Mouse (Mus musculus): Measurements from ENCODE around the gene Pla2g2c.

The Pla2g2c gene

DNA sequence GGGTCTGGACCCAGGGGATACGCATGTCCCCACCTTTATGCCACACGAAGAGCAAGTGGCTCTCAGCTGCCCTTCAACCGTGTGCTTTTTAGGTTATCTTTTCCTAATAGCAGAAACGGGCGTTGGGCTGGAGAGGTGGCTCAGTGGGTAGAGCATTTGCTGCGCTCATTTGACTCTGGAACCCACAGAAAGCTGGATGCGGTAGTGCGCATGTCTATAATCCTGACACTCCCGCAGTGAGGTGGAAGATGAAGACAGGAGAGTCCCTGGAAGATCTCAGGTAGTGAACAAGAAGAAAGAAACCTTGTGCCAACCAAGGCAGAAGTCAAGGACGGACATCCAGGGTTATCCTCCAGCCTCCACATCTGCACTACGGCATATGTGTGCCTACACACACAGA is 15.3 kb upstream of the Pla2g2c start:
- no peak for DNase-seq (ENCODE audit: low spot score in 2 of 2)

DNA sequence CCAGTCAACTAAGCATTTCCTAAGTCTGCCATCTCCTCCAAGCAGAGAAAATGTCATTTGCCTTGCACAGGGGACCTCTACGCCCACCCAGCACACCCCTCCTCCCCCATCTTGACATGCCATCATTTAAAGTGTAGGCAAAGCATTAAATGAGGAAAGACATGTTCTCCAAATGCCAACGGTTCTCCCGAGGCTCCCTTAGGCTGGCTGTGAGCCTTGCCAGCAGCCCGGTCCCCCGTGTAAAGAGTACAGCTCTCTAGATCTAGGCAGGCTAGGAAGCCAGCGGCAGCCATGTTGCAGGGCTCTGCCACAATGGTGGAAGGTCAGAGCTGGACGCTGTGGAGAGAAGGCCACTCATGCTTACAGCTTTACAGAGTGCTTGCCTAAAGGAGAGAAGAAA is 14.6 kb upstream of the Pla2g2c start:
- DNase-seq (ENCODE audit: low spot score in 2 of 2) = no peak

DNA sequence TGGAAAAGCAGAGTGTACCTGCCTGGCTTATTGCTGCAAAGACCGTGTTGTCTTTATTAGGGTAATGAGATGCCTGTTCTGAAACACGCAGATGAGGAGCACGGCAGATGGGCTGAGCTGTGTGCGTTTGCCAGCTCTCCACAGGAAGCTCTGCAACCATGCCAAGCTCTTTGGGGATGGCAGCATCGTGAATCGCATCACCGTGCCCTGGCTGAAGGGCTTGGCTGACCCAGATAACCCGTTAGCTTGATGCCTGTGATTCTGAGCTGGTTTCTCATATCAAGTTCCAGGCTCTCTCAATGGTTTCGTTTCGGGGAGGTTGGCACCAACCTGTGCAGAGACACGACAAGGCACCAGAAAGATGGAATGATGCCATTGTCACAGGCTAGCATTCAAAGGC is 14.0 kb upstream of the Pla2g2c start:
- DNase-seq (ENCODE audit: low spot score in 2 of 2) = no peak

DNA sequence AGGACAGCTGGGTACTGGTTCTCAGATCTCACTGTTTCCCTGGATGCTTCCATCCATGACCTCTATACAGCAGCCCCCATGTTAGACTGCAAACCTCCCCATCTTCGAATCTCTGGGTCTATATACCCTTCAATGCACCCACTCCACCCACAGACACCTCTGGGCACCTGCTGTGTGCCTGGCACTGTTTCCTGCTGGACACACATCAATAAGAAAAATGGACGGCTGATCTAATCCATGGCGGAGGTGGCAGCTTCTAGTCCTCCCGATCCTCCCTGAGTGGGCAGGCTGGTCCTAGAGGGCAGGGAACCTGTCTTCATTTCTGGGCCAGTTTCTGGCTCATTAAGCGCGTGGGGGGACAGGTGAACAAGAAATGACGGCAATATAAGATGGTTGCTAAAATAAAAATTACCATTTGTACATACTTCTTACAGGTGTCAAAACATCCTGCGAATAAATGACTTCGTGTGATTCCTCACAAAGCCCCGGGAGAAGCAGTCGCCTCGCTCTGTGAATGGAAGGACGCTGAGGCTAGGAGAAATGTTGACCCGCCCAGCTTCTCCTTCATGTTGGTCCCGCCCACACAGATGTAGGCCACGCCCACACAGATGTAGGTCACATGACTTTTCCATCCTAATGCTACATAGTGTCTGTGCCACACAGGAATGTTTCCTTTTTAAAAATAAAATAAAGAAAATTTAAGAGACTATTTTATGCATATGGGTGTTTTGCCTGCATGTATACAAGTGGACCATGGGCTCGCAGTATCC is 13.4 kb upstream of the Pla2g2c start:
- no peak for DNase-seq (ENCODE audit: low spot score in 2 of 2)

DNA sequence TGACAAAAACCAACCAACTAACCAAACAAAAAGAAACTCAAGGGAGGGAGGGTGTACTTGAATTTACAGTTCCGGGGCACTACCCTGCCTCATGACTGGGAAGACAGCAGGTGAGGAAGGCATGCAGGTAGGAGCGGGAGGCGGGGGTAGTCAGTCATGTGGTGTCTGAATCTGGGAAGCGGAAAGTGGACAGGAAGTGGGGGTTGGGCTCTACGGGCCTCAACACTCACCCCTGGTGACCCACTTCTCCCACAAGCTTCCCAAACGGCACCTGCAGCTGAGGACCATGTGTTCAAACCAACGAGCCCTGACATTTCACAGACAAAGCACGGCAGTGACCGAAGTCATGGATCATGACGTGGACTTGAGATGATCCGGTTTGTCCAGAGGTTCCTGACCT is 12.5 kb upstream of the Pla2g2c start:
- no peak for DNase-seq (ENCODE audit: low spot score in 2 of 2)

DNA sequence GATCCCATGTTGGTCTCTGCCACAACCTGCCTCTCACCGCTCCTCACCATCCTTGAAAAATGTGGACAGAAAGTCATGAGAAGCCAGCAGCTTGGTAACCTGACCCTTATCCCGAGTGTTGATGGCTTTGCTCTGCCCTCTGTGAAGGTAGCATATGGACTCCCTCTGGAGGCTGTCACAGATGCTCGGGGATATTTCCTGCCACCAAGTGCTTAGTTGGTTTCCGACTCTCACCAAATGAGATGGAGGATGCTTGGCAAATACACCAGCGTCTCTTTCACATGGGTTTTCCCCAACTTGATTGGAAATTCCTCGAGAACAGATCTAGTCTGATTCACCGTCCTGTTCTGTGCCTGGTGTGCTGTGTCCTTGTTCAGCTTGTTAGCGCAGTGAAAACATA is 12.0 kb upstream of the Pla2g2c start:
- DNase-seq (ENCODE audit: low spot score in 2 of 2) = no peak

DNA sequence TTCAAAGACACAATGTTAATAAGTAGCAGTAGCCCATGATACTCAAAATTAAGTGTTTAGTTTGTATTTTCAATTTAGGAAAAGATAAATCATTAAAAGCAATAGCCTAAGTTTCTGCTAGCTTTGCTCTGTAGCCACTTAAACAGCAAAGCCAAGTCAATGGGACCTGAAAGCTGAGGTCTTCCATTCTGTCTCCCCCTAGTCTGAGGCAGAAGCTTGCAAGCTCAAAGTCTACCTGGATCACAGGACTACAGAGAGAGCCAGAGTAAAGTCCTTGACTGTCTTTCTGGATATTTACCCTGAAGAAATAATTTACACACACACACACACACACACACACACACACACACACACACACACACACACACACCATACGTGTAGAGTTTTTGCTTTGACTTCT is 10.4 kb upstream of the Pla2g2c start:
- no peak for DNase-seq (ENCODE audit: low spot score in 2 of 2)

DNA sequence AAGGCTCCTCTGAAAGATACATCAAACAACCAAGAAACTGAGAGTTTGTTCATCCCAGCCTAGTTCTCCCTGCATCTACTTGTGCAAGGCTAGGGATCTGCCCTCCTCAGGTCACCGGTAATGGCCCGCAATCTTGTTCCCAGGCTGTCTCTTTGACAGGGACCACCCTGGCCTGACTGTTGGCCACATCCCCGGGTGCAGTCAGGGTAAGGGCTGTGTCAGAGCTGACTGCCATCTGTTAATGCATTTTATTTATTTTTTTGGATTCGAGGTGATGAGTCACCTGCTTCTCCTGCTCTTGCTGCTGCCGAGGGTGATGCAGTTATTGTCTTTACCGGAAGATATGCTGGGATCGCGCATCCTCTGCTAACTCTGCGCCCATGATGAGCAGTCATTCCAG is 7.9 kb upstream of the Pla2g2c start:
- no peak for DNase-seq (ENCODE audit: low spot score in 2 of 2)

DNA sequence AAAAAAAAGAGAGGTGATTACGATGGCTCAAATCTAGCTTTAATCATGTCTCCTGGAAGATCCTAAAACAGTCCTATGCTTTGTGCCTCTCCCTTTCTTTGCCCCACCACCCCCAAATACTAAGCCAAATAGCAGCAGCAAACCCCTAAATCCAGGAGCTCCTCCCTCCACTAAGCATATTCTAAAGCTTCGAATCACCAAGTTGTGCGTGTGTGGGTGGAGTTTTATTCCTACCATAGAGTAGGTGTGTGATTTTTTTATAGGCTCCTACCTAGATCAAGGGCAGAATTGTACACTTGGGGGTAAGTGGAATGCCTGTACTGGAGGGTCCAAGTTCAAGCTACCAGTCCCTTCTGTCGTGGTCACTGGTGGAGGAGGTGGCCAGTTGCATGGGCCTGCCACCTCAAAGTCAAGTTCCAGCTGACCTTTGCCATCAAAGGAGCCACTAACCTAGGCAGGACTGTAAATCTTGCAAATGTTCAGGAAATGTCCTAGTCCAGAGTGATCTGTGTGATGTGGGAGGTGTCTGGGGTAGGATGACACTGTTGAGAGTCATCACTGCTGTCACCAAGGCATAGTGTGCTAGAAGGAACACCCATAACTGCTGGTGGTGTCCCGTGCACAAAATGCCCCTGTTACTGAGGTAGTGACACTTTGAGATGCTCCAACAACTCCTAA is 5.9 kb upstream of the Pla2g2c start:
- no peak for DNase-seq (ENCODE audit: low spot score in 2 of 2)

DNA sequence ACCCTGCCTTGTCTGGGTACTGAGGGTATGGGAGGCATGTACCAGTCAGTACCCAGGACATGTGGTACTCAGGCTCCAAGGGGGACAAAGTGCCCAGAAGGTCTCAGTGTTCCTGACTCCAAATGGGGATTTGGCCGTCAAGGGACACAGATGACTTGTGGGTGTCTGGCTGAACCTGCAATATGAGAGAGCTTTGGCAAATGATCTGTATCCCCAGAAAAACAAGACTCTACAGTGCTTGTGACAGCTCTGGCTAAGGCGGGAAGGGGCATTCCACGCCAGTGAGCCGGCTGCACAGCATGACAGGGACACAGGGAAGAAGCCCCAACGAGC is 5.4 kb upstream of the Pla2g2c start:
- no peak for DNase-seq (ENCODE audit: low spot score in 2 of 2)

DNA sequence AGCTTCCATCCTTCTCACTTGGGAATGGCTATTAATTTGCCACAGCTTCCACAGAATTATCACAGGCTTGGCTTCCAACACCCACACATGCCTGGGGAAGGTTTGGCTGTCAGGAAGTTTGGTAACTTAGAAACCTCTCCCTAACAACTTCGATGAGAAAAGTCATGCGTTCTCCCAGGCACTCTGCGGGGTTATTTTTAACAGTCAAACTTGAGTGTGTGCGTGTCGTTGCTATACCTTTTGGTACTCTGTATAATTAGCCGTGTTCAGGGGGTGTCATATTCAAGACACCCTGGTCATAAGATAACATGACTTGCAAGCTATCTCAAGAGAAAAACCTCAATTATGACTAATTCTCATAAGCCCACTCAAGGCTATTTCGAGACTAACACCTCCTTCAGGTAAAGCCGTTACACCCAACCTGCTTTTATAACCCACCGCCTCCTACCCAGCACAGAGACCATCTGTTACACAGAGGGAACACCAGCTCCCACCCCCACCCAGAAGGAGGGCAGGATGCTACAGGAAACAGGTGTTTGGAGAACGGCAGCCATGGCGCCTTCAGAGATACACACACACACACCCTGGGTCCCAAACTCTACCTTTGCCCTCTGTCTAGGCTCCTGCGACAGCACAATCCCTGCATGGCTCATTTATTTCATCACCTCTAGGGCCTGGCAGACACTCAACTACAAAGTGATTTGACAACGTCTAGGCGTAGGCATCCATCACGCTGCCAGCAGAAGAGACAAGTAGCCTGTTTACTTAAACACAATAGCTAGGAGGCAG is 905 bp upstream of the Pla2g2c start:
- peak; percentile 64 to 77 for DNase-seq (ENCODE audit: low spot score in 2 of 2)

DNA sequence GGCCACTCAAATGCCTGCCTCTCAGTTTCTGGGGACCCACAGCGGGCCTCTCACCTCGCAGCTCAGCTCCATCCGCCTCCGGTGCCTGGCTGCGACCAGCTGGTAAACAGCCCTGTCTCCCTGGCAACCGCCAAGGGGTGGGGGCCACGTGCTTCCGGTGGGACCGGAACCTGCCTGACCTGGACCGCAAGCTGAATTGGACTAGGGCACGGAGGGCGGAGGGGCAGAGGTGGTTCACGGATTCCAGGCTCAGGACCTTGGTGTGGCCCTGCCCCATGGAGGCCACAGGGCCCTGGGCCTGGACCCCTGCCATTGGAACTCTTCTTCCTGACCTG is 502 bp downstream of the Pla2g2c start:
- peak in 1 of 2 experiments; percentile 62 for DNase-seq (ENCODE audit: low spot score in 2 of 2)

DNA sequence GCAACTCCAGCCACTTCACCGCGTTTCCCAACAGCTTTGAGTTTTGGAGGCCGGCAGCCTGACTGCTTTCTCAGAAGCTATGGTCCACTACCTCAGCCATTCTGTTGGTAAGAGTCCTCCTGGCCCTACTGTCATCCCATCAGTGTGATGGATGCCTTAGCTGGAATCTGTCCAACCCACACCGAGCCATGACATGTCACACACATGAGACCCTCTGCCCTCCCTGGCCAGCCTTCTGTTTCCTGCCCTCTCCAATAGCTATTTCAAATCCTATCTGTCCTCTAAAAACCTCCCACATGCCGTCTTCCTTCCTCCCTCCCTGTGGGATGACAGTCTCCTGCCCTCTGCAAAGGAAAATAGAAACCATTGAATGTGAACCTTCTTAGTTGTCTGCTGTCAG is 1.2 kb downstream of the Pla2g2c start:
- no peak for DNase-seq (ENCODE audit: low spot score in 2 of 2)

DNA sequence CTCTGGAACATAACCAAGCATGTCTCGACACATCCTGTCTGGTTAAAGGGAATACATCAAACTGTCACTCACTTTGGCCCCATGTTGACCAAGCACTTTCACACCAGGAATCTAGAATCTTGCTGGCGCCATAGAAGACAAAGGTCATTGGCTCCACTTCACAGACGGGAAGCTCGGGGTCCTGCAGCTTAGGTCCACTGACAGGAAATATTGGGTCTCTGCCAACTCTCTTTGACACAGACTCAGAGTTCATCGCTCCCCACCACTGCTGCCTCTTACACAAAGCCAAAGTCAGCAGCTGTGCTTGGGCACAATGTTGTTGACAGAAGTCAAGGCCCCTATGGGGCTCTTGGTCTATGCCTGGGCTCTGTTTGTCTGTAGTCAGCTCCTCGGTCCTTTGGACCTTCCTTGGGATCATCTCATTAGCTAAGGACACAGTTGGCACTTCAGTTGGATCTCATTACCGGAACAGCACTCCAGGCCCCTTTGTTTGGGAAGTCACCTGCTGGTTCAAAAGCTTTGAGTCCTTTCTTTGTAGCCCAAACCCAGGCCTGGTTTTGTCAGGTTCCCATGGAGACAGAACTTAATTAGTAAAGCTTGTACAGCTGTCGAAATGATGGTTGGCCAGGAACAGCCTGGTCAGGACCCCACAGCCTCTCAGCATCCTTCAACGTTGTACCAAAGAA is 4.6 kb downstream of the Pla2g2c start:
- DNase-seq (ENCODE audit: low spot score in 2 of 2) = no peak

DNA sequence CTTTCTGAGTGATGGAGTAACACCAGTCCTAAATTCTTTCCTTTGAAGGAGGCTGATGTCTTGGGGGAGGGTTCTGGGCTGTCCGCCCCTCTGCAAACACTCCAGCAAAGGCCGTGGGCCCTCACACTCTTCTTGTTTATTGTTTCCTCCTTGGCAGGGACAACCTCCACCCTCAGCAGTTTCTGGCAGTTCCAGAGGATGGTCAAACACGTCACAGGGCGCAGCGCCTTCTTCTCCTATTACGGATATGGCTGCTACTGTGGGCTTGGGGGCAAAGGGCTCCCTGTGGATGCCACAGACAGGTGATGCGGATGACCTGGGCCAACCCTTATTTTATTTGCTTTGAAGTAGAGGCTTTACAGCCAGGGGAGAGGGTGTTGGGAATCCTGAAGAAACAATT is 9.5 kb downstream of the Pla2g2c start:
- DNase-seq (ENCODE audit: low spot score in 2 of 2) = no peak

DNA sequence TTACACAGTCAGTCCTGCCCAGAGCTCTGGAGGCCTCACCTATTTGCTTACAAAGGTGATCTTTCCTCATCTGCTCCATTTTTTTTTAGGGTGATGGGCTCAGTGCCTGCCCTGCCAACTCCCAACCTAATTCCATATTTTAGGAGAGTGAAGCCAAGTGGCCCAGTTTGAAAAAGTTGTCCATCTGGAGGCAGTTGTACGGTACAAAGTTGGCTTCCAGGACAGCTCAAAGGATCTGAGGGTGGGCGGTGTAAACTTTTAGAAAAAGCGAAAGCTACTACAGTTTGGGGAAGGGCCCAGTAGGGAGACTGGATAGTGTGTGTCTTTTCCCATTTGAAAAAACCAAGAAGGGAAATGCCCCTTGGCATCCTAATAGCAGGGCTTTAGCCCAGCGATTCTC is 10.3 kb downstream of the Pla2g2c start:
- DNase-seq (ENCODE audit: low spot score in 2 of 2) = no peak

DNA sequence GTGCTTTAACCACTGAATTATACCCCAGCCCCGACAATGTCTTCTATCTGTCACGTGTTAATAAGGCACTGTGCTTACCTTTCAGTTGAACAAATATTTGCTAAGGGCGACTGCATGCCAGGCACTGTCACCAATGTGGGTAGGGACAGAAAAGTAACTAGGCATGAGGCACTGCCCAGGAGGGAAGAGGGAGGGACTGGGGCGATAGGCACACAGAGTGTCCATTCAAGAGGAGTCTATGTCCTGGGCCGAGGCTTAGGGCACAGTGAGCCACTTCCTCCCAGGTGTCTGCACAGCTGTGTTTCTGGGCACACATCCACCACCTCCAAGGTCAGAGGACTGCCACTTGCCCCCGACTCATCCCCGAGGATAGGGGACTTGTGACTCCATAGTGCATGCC is 12.4 kb downstream of the Pla2g2c start, which contains the start of gene Ubxn10:
Ubxn10 (minus strand) TSS at position 137 of the 400 bp plus-strand sequence.
- DNase-seq (ENCODE audit: low spot score in 2 of 2) = no peak

DNA sequence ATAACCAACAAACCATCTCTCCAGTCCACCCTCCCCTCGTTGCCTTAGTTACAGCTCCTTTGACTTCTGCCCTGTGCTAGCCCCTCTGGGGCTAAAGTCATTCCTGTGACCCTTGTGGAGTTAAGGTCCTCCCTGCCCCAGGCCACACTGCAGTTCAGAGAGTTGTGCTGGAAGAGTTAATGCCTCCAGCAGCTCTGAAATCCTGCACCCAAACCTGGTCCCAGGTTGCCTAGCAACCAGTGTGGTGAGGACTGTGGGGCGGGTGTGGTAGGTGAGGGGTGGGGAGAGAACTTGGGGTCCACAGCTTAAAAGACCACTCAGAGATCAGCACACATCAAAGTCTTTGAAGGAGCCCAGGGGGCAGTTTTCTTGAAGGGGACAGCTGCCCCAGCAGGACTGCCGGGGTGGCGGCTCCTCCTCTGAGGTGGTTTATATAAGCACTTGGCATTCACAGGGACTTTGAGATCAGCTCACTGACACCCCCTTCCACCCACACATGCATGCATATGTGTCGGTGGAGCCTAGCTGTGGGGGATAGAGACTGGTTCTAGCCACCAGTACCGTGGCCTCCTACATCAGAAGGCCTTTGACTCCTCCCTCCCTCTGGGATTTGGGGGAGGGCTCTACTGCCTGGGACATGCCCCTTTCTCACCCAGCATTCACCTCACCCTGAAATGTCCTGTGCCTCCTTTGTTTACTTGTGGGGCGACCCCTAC is 14.7 kb downstream of the Pla2g2c start:
- DNase-seq (ENCODE audit: low spot score in 2 of 2) = no peak

DNA sequence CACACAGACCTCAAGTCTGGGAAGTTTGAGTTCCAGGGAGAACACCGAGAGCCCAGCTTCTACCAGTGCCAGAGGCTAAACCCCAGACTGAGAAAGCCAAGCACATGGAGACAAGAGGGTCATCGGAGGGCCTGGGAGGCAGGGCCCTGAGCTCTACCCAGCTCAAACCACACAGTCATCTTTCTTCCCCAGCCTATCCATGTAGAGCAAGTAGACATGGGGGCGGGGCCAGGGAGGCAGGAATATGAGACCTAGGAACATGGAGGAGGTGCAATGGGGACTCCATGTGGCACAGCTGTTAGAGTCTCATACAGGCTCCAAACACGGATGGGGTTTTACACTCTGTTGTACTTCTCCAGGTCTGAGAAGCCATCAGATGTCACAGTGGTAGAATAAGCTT is 21.3 kb downstream of the Pla2g2c start:
- DNase-seq (ENCODE audit: low spot score in 2 of 2) = no peak

DNA sequence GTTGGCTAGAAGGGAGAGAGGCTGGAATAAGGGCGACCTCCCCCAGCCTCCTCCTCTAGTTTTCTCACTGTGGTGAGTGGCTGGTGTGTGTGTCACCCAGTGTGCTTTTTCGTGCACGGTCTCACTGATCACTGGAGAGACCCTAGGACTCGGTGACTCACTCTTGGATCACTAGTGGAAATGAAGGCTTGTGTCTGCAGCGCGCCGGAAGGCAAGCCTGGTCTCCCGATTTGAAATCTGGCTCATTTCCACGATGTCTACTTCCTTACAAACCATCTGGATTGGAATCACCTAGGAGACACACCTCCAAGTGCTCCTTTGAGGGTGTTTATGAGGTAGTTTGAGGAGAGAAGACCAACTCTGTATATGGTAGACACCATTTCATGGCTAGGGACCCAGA is 22.3 kb downstream of the Pla2g2c start:
- DNase-seq (ENCODE audit: low spot score in 2 of 2) = no peak

DNA sequence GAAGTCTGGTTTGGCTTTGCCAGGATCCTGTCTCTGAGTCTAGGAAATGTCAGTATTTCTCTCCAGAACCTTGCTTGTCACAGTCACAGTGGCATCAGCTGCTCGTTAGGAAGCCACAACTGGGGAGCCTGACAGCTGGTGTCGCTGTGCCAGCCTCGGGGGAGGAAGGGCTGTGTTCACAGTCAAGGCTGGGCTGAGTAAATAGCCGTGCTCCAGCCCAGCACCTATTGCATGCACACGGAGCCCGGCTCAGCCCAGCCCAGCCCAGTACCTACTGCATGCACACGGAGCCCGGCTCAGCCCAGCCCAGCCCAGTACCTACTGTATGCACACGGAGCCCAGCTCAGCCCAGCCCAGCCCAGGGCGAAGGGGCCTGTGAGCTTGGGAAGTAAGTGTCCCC is 23.3 kb downstream of the Pla2g2c start:
- DNase-seq (ENCODE audit: low spot score in 2 of 2) = no peak
